Mouse (Mus musculus): Measurements from ENCODE around the gene Aamp.

Gene Aamp

GRCm38 (mm10) chr1:74283686-74284463, 663 bp downstream of the Aamp start:
- 0 out of 2 replicates have a peak, but pooled peaks have one; percentile 0 for ATAC-seq (ENCODE audit: insufficient number of reproducible peaks, low FRiP score, low TSS enrichment)

GRCm38 (mm10) chr1:74282896-74283625, 1.5 kb downstream of the Aamp start:
- no peak for ATAC-seq (ENCODE audit: insufficient number of reproducible peaks, low FRiP score, low TSS enrichment)

DNA sequence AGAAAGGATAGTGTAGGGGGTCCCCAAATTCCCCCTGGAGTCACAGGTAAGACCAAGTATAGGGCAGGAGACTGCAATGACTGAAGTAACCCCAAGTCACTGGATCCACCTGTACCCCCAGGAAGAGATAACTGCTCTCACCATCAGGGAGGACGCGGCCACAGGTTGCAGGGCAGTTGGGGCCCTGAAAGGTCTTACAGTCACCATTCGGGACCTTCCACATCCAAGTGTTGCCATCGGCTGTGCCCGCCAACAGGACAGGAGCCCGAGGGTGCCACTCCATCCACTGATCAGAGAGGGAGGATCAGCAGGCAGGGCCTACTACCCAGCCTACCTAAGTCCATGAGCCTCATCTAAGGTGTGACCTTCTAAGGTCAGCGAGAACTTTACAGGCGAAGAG, 2.7 kb downstream of the Aamp start:
- ATAC-seq (ENCODE audit: insufficient number of reproducible peaks, low FRiP score, low TSS enrichment), result no peak

DNA sequence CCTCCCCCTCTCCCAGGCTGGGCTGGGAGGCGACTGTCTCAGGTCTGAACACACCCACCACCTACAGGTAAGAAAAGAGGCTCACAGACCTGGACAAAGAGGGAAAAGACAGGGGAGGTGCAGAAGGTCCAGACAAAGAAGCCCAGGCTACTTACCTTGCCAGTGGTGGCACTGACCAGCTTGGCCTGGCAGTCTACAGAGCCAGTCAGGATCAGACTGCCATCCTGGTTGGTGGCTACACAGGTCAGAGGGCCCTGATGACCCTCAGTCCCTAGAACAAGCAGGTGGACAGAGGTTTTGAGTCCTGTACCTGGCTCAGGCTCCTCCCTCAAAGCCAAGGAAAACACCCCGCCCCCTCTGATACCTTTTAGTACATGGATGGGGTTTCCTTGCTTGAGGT, 3.2 kb downstream of the Aamp start:
- ATAC-seq (ENCODE audit: insufficient number of reproducible peaks, low FRiP score, low TSS enrichment), result no peak

GRCm38 (mm10) chr1:74280591-74281325, 3.8 kb downstream of the Aamp start:
- no peak for ATAC-seq (ENCODE audit: insufficient number of reproducible peaks, low FRiP score, low TSS enrichment)

- no peak for ATAC-seq (ENCODE audit: insufficient number of reproducible peaks, low FRiP score, low TSS enrichment)
Observed at GRCm38 (mm10) chr1:74278988-74279387, 5.5 kb downstream of the Aamp start.

GRCm38 (mm10) chr1:74278538-74278937, 6.0 kb downstream of the Aamp start, which contains the start of gene Gpbar1:
Gene Gpbar1, plus strand, starts transcription at chr1:74278550.
- ATAC-seq (ENCODE audit: insufficient number of reproducible peaks, low FRiP score, low TSS enrichment), result no peak

DNA sequence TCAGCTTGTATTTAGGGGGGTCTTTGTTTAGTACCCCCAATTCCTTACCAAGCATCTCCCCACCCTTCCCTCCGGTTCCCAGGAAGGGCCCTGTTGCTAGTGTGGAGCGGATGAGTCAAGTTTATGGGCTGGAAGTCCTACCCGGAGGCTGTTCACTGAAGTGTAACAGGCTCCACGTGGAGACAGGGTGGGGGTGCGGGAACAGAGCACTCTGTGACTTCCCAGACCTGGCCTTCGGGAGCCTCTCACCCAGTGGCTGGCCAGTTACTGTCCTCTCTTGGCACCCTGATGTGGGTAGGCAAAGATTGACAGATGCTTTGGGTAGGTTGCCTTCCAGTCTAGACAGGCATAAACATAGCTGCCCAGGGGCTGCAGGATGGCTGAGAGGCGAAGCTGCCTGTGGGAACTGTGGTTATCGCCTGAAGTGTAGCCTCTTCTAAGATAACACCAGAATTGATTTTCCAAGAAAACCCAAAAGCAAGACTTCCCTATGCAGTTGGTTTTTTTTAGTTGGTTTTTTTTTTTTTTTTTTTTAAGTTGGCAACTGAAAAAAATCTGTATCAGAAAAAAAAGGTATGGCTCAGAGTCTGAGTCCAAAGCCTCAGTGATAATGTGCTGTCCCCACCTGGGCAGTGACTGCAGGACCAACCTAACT, 6.5 kb downstream of the Aamp start:
- ATAC-seq (ENCODE audit: insufficient number of reproducible peaks, low FRiP score, low TSS enrichment), result no peak

GRCm38 (mm10) chr1:74277041-74277440, 7.5 kb downstream of the Aamp start:
- no peak for ATAC-seq (ENCODE audit: insufficient number of reproducible peaks, low FRiP score, low TSS enrichment)

DNA sequence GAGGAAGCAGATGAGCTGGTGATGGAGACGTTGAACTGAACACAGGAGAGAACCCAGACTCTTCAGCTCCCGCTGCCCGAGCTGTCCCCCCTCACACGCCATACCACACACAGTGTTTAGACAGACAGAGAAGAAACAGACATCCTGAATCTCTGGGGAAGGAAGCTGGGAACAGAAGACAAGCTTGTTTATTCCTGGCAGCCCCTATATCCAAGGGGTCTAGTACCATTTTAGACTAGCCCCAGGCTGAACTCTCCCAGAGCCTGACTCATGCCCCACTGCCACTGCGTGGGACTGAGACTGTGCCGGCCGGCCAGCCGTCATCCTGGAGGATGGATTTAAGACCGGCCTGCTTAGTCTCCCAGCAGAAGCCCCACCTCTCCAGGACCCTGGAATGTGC, 9.5 kb downstream of the Aamp start:
- ATAC-seq (ENCODE audit: insufficient number of reproducible peaks, low FRiP score, low TSS enrichment), result no peak

- no peak for ATAC-seq (ENCODE audit: insufficient number of reproducible peaks, low FRiP score, low TSS enrichment)
Observed at GRCm38 (mm10) chr1:74271659-74272058, 12.9 kb downstream of the Aamp start.

- no peak for ATAC-seq (ENCODE audit: insufficient number of reproducible peaks, low FRiP score, low TSS enrichment)
Observed at GRCm38 (mm10) chr1:74268750-74269149, 15.8 kb downstream of the Aamp start.

GRCm38 (mm10) chr1:74262510-74262909, 22.0 kb downstream of the Aamp start:
- ATAC-seq (ENCODE audit: insufficient number of reproducible peaks, low FRiP score, low TSS enrichment), result no peak

- no peak for ATAC-seq (ENCODE audit: insufficient number of reproducible peaks, low FRiP score, low TSS enrichment)
Observed at GRCm38 (mm10) chr1:74256782-74257181, 27.8 kb downstream of the Aamp start.

DNA sequence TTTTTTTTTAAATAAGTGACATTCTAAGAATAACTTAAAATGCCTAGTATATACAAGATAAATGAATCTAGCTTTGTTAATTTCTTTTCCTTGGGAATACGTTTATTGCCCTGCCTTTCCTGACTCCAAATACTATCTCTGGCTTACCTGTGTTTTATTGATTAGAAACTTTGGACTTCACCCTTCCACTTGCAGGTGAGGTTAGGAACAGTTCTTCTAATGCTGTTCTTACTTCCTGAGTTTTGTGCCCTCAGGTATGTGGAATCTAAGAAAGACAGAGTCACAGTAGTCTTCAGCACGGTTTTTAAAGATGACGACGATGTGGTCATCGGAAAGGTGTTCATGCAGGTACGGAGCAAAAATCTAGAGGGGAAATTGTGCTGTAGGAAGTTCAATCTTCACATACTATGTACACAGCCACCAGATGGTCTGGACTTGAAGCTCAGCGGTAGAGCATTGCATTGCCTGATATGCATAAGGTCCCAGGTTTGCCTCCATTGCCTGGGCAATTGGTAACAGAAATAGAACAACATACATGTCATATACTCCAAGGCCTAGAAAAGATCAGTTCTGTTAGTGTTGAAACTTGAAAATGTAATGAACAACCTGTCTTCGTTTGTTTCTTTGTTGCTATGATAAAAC, 28.7 kb downstream of the Aamp start:
- no peak for ATAC-seq (ENCODE audit: insufficient number of reproducible peaks, low FRiP score, low TSS enrichment)

DNA sequence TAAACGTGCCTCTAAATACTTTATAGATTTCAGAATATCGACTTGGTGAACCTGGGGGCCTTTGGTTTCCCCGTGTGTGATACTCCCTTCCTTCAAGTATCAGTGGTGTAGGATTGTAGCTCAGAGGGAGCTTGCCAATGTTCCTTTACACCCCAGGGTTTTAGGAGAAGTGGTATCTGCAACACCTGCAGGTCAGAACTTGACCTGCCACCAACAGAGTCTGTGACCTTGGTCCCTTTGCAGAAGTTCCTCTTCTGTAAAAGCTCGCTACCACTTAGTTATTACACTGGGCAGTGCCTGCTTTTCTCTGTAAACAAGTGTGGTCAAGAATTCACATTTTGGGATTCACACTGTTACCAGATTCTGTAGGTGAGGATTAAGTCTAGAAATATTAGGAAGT, 34.4 kb downstream of the Aamp start:
- no peak for ATAC-seq (ENCODE audit: insufficient number of reproducible peaks, low FRiP score, low TSS enrichment)

GRCm38 (mm10) chr1:74249331-74249980, 35.1 kb downstream of the Aamp start:
- ATAC-seq (ENCODE audit: insufficient number of reproducible peaks, low FRiP score, low TSS enrichment), result no peak

GRCm38 (mm10) chr1:74248799-74249198, 35.7 kb downstream of the Aamp start:
- no peak for ATAC-seq (ENCODE audit: insufficient number of reproducible peaks, low FRiP score, low TSS enrichment)

- no peak for ATAC-seq (ENCODE audit: insufficient number of reproducible peaks, low FRiP score, low TSS enrichment)
Observed at GRCm38 (mm10) chr1:74245525-74245924, 39.0 kb downstream of the Aamp start.

DNA sequence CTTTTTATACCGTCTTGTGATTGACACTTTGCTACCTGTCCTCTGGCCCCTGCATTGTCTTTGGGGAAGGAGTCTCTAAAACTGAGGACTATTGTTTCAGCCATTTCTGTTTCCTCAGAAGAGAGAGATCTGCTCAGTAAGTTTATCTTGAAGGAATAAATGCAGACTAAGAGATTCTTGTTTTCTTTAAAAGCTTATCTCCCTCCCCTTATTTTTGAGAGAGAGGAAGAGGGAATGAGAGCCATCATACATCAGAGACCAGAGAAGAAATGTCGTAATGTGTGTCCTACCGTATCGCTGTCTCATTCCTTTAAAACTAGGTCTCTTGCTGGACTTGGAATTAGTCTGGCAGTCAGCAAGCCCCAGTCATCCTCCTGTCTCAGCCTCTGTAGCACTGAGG, 43.7 kb downstream of the Aamp start:
- no peak for ATAC-seq (ENCODE audit: insufficient number of reproducible peaks, low FRiP score, low TSS enrichment)
